Mouse (Mus musculus) CH12.LX (cell line): Measurements from ENCODE around the gene Pcbp4. TPM values are rescaled to one million over a fixed set of nuclear protein-coding genes. Genes with fewer than 3 reads are reported as not detected.

ENCODE experiments used
- DNase-seq: peaks from one replicate; pipeline ENCODE4 v3.0.0-alpha.2; 2013; ENCODE audit errors: extremely low read depth
- H3K27ac ChIP-seq: 2 replicates; pipeline ENCODE4 v1.5.1; 2012; ENCODE audit warnings: low read depth, mild to moderate bottlenecking, control low read depth, moderate library complexity; ENCODE audit not compliant: insufficient read depth
- H3K27me3 ChIP-seq: replicated peaks from 2 replicates; pipeline ENCODE3; 2012; ENCODE audit warnings: inconsistent platforms
- H3K36me3 ChIP-seq, 2 experiments: replicated peaks in 1 of 2; 2 replicates each; pipeline versions ENCODE3 to v1.6.1; 2012; ENCODE audit warnings: inconsistent platforms in 1 of 2, low read length in 1 of 2, mild to moderate bottlenecking in 1 of 2, mixed read lengths in 1 of 2, moderate library complexity in 1 of 2; ENCODE audit not compliant: control insufficient read depth in 1 of 2, insufficient read depth in 1 of 2
- H3K4me1 ChIP-seq, 2 experiments: 2 replicates each; pipeline ENCODE4 v1.6.1; 2012; ENCODE audit warnings: inconsistent platforms in 1 of 2, moderate library complexity in 1 of 2; ENCODE audit not compliant: insufficient read depth in 2 of 2, control insufficient read depth in 1 of 2
- H3K4me2 ChIP-seq: 2 replicates; pipeline ENCODE4 v1.6.1; 2012; ENCODE audit warnings: low read depth, mild to moderate bottlenecking, control low read depth; ENCODE audit not compliant: poor library complexity, insufficient read depth, severe bottlenecking
- H3K4me3 ChIP-seq, 3 experiments: fragments of 150-350 bp in 1 of 3; sonication (generic) in 1 of 3; replicated peaks in 1 of 3; 2 replicates each; pipeline versions ENCODE3 to v1.5.1; 2011 to 2012; ENCODE audit warnings: low read depth in 2 of 3, low read length in 2 of 3, mild to moderate bottlenecking in 2 of 3, moderate library complexity in 2 of 3, control low read depth in 1 of 3, improper control_type of control experiment in 1 of 3, inconsistent platforms in 1 of 3, mixed read lengths in 1 of 3; ENCODE audit not compliant: poor library complexity in 1 of 3
- H3K79me2 ChIP-seq: replicated peaks from 2 replicates; pipeline ENCODE4 v1.6.1; 2012; ENCODE audit warnings: mild to moderate bottlenecking, moderate library complexity; ENCODE audit not compliant: control insufficient read depth, poor library complexity, insufficient read depth, severe bottlenecking; ENCODE audit errors: extremely low read depth
- H3K9ac ChIP-seq: 2 replicates; pipeline ENCODE4 v1.6.1; 2012; ENCODE audit warnings: low read depth, mild to moderate bottlenecking, control low read depth, moderate library complexity; ENCODE audit not compliant: insufficient read depth
- H3K9me3 ChIP-seq: replicated peaks from 2 replicates; pipeline ENCODE3; 2012; ENCODE audit warnings: low read length, inconsistent platforms, mixed read lengths
- BHLHE40 ChIP-seq: IDR thresholded peaks from 2 replicates; pipeline ENCODE4 v1.6.1; 2011; ENCODE audit warnings: mild to moderate bottlenecking, low read depth, low read length, improper control_type of control experiment
- CHD1 ChIP-seq: IDR thresholded peaks from 2 replicates; pipeline ENCODE4 v1.6.1; 2012; ENCODE audit warnings: low read depth, low read length, improper control_type of control experiment, inconsistent platforms
- CHD2 ChIP-seq: IDR thresholded peaks from 2 replicates; pipeline ENCODE4 v1.6.1; 2011; ENCODE audit warnings: low read length, improper control_type of control experiment
- CTCF ChIP-seq, 2 experiments: IDR thresholded peaks in 1 of 2; conservative IDR thresholded peaks in 1 of 2; 2 replicates each; pipeline ENCODE4 v1.5.1; 2011 to 2012; ENCODE audit warnings: low read depth in 2 of 2, low read length in 2 of 2, improper control_type of control experiment in 1 of 2, inconsistent platforms in 1 of 2, mild to moderate bottlenecking in 1 of 2, moderate library complexity in 1 of 2
- E2F4 ChIP-seq: IDR thresholded peaks from 2 replicates; pipeline ENCODE4 v1.6.1; 2011; ENCODE audit warnings: low read depth, low read length, improper control_type of control experiment; ENCODE audit not compliant: insufficient replicate concordance
- ELF1 ChIP-seq: IDR thresholded peaks from 2 replicates; pipeline ENCODE4 v1.6.1; 2014; ENCODE audit warnings: low read depth, mild to moderate bottlenecking, inconsistent platforms, low read length, improper control_type of control experiment
- EP300 ChIP-seq: IDR thresholded peaks from 2 replicates; pipeline ENCODE4 v1.6.1; 2011; ENCODE audit warnings: low read length, improper control_type of control experiment
- ETS1 ChIP-seq: conservative IDR thresholded peaks from 2 replicates; pipeline ENCODE4 v1.6.1; 2012; ENCODE audit warnings: low read depth, mild to moderate bottlenecking, inconsistent platforms, low read length, improper control_type of control experiment, moderate library complexity
- GABPA ChIP-seq: IDR thresholded peaks from 2 replicates; pipeline ENCODE4 v1.6.1; 2012; ENCODE audit warnings: low read depth, low read length, improper control_type of control experiment, inconsistent platforms; ENCODE audit not compliant: insufficient replicate concordance
- HCFC1 ChIP-seq: IDR thresholded peaks from 2 replicates; pipeline ENCODE4 v1.6.1; 2012; ENCODE audit warnings: low read depth, mild to moderate bottlenecking, inconsistent platforms, low read length, improper control_type of control experiment
- IRF4 ChIP-seq: IDR thresholded peaks from 2 replicates; pipeline ENCODE4 v1.6.1; 2014; ENCODE audit warnings: low read depth, mild to moderate bottlenecking, inconsistent platforms, low read length, improper control_type of control experiment
- JUN ChIP-seq: IDR thresholded peaks from 2 replicates; pipeline ENCODE4 v1.6.1; 2011; ENCODE audit warnings: low read depth, mild to moderate bottlenecking, low read length, improper control_type of control experiment, moderate library complexity; ENCODE audit not compliant: insufficient read depth
- MAFK ChIP-seq: IDR thresholded peaks from 2 replicates; pipeline ENCODE4 v1.6.1; 2011; ENCODE audit warnings: low read length, improper control_type of control experiment; ENCODE audit not compliant: insufficient replicate concordance
- MAX ChIP-seq: IDR thresholded peaks from 2 replicates; pipeline ENCODE4 v1.6.1; 2011; ENCODE audit warnings: low read length, improper control_type of control experiment
- MAZ ChIP-seq: IDR thresholded peaks from 2 replicates; pipeline ENCODE4 v1.6.1; 2012; ENCODE audit warnings: low read depth, mild to moderate bottlenecking, inconsistent platforms, low read length, improper control_type of control experiment, moderate library complexity
- MEF2A ChIP-seq: IDR thresholded peaks from 2 replicates; pipeline ENCODE4 v1.6.1; 2014; ENCODE audit warnings: low read depth, mild to moderate bottlenecking, inconsistent platforms, low read length, improper control_type of control experiment, borderline replicate concordance
- MYC ChIP-seq: IDR thresholded peaks from 2 replicates; pipeline ENCODE4 v1.6.1; 2011; ENCODE audit warnings: low read depth, mild to moderate bottlenecking, improper control_type of control experiment, low read length
- NELFE ChIP-seq: IDR thresholded peaks from 2 replicates; pipeline ENCODE4 v1.6.1; 2011; ENCODE audit warnings: low read depth, low read length, improper control_type of control experiment
- NRF1 ChIP-seq: IDR thresholded peaks from 2 replicates; pipeline ENCODE4 v1.6.1; 2014; ENCODE audit warnings: low read depth, mild to moderate bottlenecking, inconsistent platforms, low read length, improper control_type of control experiment, moderate library complexity
- PAX5 ChIP-seq: IDR thresholded peaks from 2 replicates; pipeline ENCODE4 v1.6.1; 2012; ENCODE audit warnings: low read length, inconsistent platforms, mixed read lengths
- POLR2A ChIP-seq: IDR thresholded peaks from 2 replicates; pipeline ENCODE4 v1.6.1; 2011; ENCODE audit warnings: low read depth, mild to moderate bottlenecking, improper control_type of control experiment, low read length
- RAD21 ChIP-seq: IDR thresholded peaks from 2 replicates; pipeline ENCODE4 v1.6.1; 2011; ENCODE audit warnings: low read depth, mild to moderate bottlenecking, low read length, improper control_type of control experiment, moderate library complexity
- RCOR1 ChIP-seq: conservative IDR thresholded peaks from 2 replicates; pipeline ENCODE4 v1.6.1; 2012; ENCODE audit warnings: low read depth, mild to moderate bottlenecking, inconsistent platforms, low read length, improper control_type of control experiment
- SIN3A ChIP-seq: IDR thresholded peaks from 2 replicates; pipeline ENCODE4 v1.6.1; 2012; ENCODE audit warnings: low read length, improper control_type of control experiment, inconsistent platforms
- SMC3 ChIP-seq: IDR thresholded peaks from 2 replicates; pipeline ENCODE4 v1.6.1; 2011; ENCODE audit warnings: low read depth, low read length, improper control_type of control experiment
- TCF12 ChIP-seq: IDR thresholded peaks from 2 replicates; pipeline ENCODE4 v1.6.1; 2014; ENCODE audit warnings: low read depth, mild to moderate bottlenecking, inconsistent platforms, low read length, improper control_type of control experiment
- USF1 ChIP-seq: IDR thresholded peaks from 2 replicates; pipeline ENCODE4 v1.6.1; 2014; ENCODE audit warnings: low read depth, mild to moderate bottlenecking, inconsistent platforms, low read length, improper control_type of control experiment
- ZC3H11A ChIP-seq: IDR thresholded peaks from 2 replicates; pipeline ENCODE4 v1.6.1; 2012; ENCODE audit warnings: low read depth, mild to moderate bottlenecking, inconsistent platforms, low read length, improper control_type of control experiment
- ZKSCAN1 ChIP-seq: IDR thresholded peaks from 2 replicates; pipeline ENCODE4 v1.6.1; 2012; ENCODE audit warnings: low read depth, inconsistent platforms, low read length, improper control_type of control experiment, borderline replicate concordance
- ZMIZ1 ChIP-seq: IDR thresholded peaks from 2 replicates; pipeline ENCODE4 v1.6.1; 2012; ENCODE audit warnings: low read depth, mild to moderate bottlenecking, inconsistent platforms, low read length, improper control_type of control experiment
- ZNF384 ChIP-seq: IDR thresholded peaks from 2 replicates; pipeline ENCODE4 v1.6.1; 2012; ENCODE audit warnings: low read depth, low read length, improper control_type of control experiment, inconsistent platforms
- dilution Hi-C: fragments of 300-500 bp; cut with MboI; formaldehyde crosslinking; loops from 2 replicates; pipeline ENCODE4 v1.14.3; 2020; ENCODE audit warnings: low sequenced_read_pairs; ENCODE audit not compliant: extremely low pct_unique_long_range_greater_than_20kb, extremely low pct_ligation_motif_present
- in situ Hi-C: fragments of 300-500 bp; cut with MboI; formaldehyde crosslinking; loops from 3 replicates; pipeline ENCODE4 v1.14.3; 2019; ENCODE audit warnings: low sequenced_read_pairs, low pct_ligation_motif_present, low pct_unique_long_range_greater_than_20kb, mixed read lengths
- polyA plus RNA-seq: library from polyadenylated mRNA; unstranded; fragments of >175 nt; gene quantifications from 2 replicates; pipeline ENCODE4 v1.2.1, GENCODE M21; 2012; ENCODE audit warnings: low read depth; ENCODE audit not compliant: insufficient read length
- total RNA-seq, 2 experiments: library from RNA; depleted of rRNA; stranded (reverse); fragments of 300-350 nt in 1 of 2; fragments of >200 nt in 1 of 2; gene quantifications; 2 replicates each; pipeline ENCODE4 v1.2.3; 2012 to 2014

Pcbp4 gene
- total and polyA plus RNA-seq, 3 experiments: 44.0 to 54.2 (median 44.1) TPM

GRCm38 (mm10) chr9:106476002-106476923 is 23.2 kb downstream of the Pcbp4 start (continued):
- TF ChIP-seq E2F4: no peak
- TF ChIP-seq HCFC1: no peak
- peak; percentile 50 for TF ChIP-seq SIN3A
- TF ChIP-seq RCOR1: no peak
- peak; percentile 26; the same call in 1 of the 2 replicates for TF ChIP-seq ELF1
- TF ChIP-seq NRF1: no peak
- TF ChIP-seq GABPA: no peak
- TF ChIP-seq MYC: no peak
- TF ChIP-seq MAFK: no peak
- no peak for TF ChIP-seq MAZ
- no peak for TF ChIP-seq CTCF (conservative IDR thresholded peaks at IDR 0.05 in 1 of 2, IDR thresholded peaks at IDR 0.05 in 1 of 2; ENCODE audit: low read depth in 2 of 2, low read length in 2 of 2)
- peak; percentile 14; the same call in 1 of the 2 replicates for TF ChIP-seq MEF2A
- no peak for TF ChIP-seq ZMIZ1
- peak; percentile 78 for TF ChIP-seq BHLHE40
- peak; percentile 29; the same call in 1 of the 2 replicates for TF ChIP-seq ETS1
- no peak for TF ChIP-seq ZKSCAN1
- TF ChIP-seq, all 38 proteins: peak for 8

GRCm38 (mm10) chr9:106476924-106477484 is 23.9 kb downstream of the Pcbp4 start, which contains the start of gene Parp3:
Gene Parp3, minus strand, starts transcription at chr9:106476949.
- no peaks in the 10 kb centered on the region for H3K9me3 ChIP-seq
- DNase-seq: peak; percentile 100
- H3K4me2 ChIP-seq: peak within 1 kb of the TSS; percentile 90
- peaks cover 26% of the 10 kb centered on the region for H3K79me2 ChIP-seq
- H3K27me3 ChIP-seq: no peaks in the 10 kb centered on the region
- peaks cover 6 to 68% of the 10 kb centered on the region in 2 experiments for H3K4me1 ChIP-seq
- H3K27ac ChIP-seq: peak within 1 kb of the TSS; percentile 13; the same call in 1 of the 2 replicates
- in situ Hi-C loops: loop anchor here (5.0 kb wide), 1 partner anchor 40 kb away; the partner anchor contains the start of gene Acy1
- dilution Hi-C loops: no loop called here
- peaks cover 27 to 55% of the 10 kb centered on the region in 2 experiments for H3K36me3 ChIP-seq
- H3K9ac ChIP-seq: peak within 1 kb of the TSS; percentile 74
- H3K4me3 ChIP-seq: peak within 1 kb of the TSS; percentile 77 to 92 (median 91)
- 0 out of 2 replicates have a peak, but pooled peaks have one; percentile 29 for TF ChIP-seq USF1
- no peak for TF ChIP-seq ZC3H11A
- no peak for TF ChIP-seq ETS1
- no peak for TF ChIP-seq EP300
- TF ChIP-seq TCF12: peak; percentile 71
- peak; percentile 96 for TF ChIP-seq MYC
- peak; percentile 60; the same call in 1 of the 2 replicates for TF ChIP-seq ZMIZ1
- TF ChIP-seq MEF2A: peak; percentile 12; the same call in 1 of the 2 replicates
- TF ChIP-seq ELF1: peak; percentile 98
- TF ChIP-seq SIN3A: peak; percentile 98
- TF ChIP-seq CHD1: no peak
- no peak; the same call in 1 of the 2 replicates for TF ChIP-seq GABPA
- peak; percentile 85 for TF ChIP-seq POLR2A
- peak; percentile 91 for TF ChIP-seq CHD2
- peak; percentile 71 to 97 for TF ChIP-seq CTCF (conservative IDR thresholded peaks at IDR 0.05 in 1 of 2, IDR thresholded peaks at IDR 0.05 in 1 of 2; ENCODE audit: low read depth in 2 of 2, low read length in 2 of 2)
- peak; percentile 81 for TF ChIP-seq HCFC1
- peak; percentile 55 for TF ChIP-seq IRF4
- no peak for TF ChIP-seq MAFK
- no peak for TF ChIP-seq PAX5
- TF ChIP-seq JUN: no peak
- peak; percentile 95 for TF ChIP-seq NRF1
- peak; percentile 64 for TF ChIP-seq NELFE
- peak; percentile 94 for TF ChIP-seq MAX
- no peak for TF ChIP-seq ZNF384
- peak; percentile 96 for TF ChIP-seq RAD21
- TF ChIP-seq E2F4: no peak
- peak; percentile 79 for TF ChIP-seq SMC3
